Comparison of ENCODE assay signal across 8 mouse cellular contexts in genomic region chr2:94157051-94157450, GRCm38 (mm10). TPM values are rescaled to one million over a fixed set of nuclear protein-coding genes. Genes with fewer than 3 reads are reported as not detected.
DNase-seq lines count a peak whose midpoint lies in the region; ATAC-seq and TF ChIP-seq lines count a peak whose summit lies in the region.

No protein-coding gene starts in this region.

- peak overlapping the region; percentile 93 for H3K9ac ChIP-seq in heart, embryonic 14.5 days (ENCODE audit: low read length)
- peak overlapping the region; percentile 91 for H3K9ac ChIP-seq in forebrain, embryonic 14.5 days (ENCODE audit: low read length)
- H3K9ac ChIP-seq in liver, postnatal 0 days (replicated peaks), result peak overlapping the region; percentile 96

- H3K27ac ChIP-seq in heart, embryonic 14.5 days (replicated peaks in 1 of 2; ENCODE audit: control insufficient read depth in 1 of 2, insufficient read depth in 1 of 2, low read depth in 2 of 2, low read length in 2 of 2), result peak overlapping the region in 1 of 2 experiments; percentile 91; a peak in 2 of 4 replicates
- H3K27ac ChIP-seq in forebrain, embryonic 14.5 days (ENCODE audit: low read depth, low read length), result peak overlapping the region; percentile 87
- H3K27ac ChIP-seq in liver, postnatal 0 days (ENCODE audit: low read depth), result peak overlapping the region; percentile 91

- peak overlapping the region; percentile 86 to 93 for H3K4me3 ChIP-seq in heart, embryonic 14.5 days (ENCODE audit: control insufficient read depth in 1 of 2, insufficient read depth in 1 of 2, low read depth in 1 of 2, low read length in 2 of 2)
- H3K4me3 ChIP-seq in E14TG2a.4 (replicated peaks; ENCODE audit: low read length), result peak overlapping the region; percentile 97
- H3K4me3 ChIP-seq in forebrain, embryonic 14.5 days (ENCODE audit: low read depth, low read length), result peak overlapping the region; percentile 86
- H3K4me3 ChIP-seq in liver, postnatal 0 days (ENCODE audit: low read depth, low read length), result peak overlapping the region; percentile 95

- no peaks in the 10 kb centered on the region for H3K27me3 ChIP-seq in heart, embryonic 14.5 days (ENCODE audit: control insufficient read depth, insufficient read depth, low read length)
- peaks cover 2% of the 10 kb centered on the region; the same call in 1 of the 2 replicates for H3K27me3 ChIP-seq in E14TG2a.4 (ENCODE audit: insufficient read depth, low read length)
- H3K27me3 ChIP-seq in forebrain, embryonic 14.5 days (replicated peaks; ENCODE audit: control insufficient read depth, insufficient read depth, low read length), result no peaks in the 10 kb centered on the region
- no peaks in the 10 kb centered on the region for H3K27me3 ChIP-seq in liver, postnatal 0 days (ENCODE audit: insufficient read depth, low read length)

- H3K9me3 ChIP-seq in heart, embryonic 14.5 days (ENCODE audit: control insufficient read depth, low read length), result no peaks in the 10 kb centered on the region
- H3K9me3 ChIP-seq in E14TG2a.4 (ENCODE audit: low read length), result no peaks in the 10 kb centered on the region
- H3K9me3 ChIP-seq in forebrain, embryonic 14.5 days (replicated peaks; ENCODE audit: control insufficient read depth, low read length), result no peaks in the 10 kb centered on the region
- no peaks in the 10 kb centered on the region for H3K9me3 ChIP-seq in liver, postnatal 0 days (ENCODE audit: low read length)

- no peak for TF ChIP-seq EP300 in liver, postnatal 0 days (IDR thresholded peaks at IDR 0.05; ENCODE audit: low read depth)

- H3K4me1 ChIP-seq in heart, embryonic 14.5 days (ENCODE audit: control insufficient read depth in 2 of 2, insufficient read depth in 2 of 2, low read length in 2 of 2), result peaks cover 14 to 35% of the 10 kb centered on the region in 2 experiments
- H3K4me1 ChIP-seq in E14TG2a.4 (replicated peaks; ENCODE audit: low read depth, low read length), result peaks cover 56% of the 10 kb centered on the region
- H3K4me1 ChIP-seq in forebrain, embryonic 14.5 days (ENCODE audit: control insufficient read depth, insufficient read depth, low read length), result peaks cover 14% of the 10 kb centered on the region
- H3K4me1 ChIP-seq in liver, postnatal 0 days (ENCODE audit: insufficient read depth), result peaks cover 22% of the 10 kb centered on the region

- peak overlapping the region; percentile 63 for H3K4me2 ChIP-seq in heart, embryonic 14.5 days (ENCODE audit: low read length)
- peak overlapping the region; percentile 75 for H3K4me2 ChIP-seq in forebrain, embryonic 14.5 days (ENCODE audit: low read length)
- peak overlapping the region; percentile 93 for H3K4me2 ChIP-seq in liver, postnatal 0 days (ENCODE audit: low read depth, low read length)

- no peak for DNase-seq in heart, adult 18-20 months
- peak; percentile 8 for DNase-seq in forebrain, embryonic 14.5 days (ENCODE audit: low spot score)
- no peak for DNase-seq in liver, postnatal 0 days
- no peak for DNase-seq in left cerebral cortex, adult 8-10 months (ENCODE audit: low spot score in 2 of 2)
- DNase-seq in urinary bladder, postnatal 4 days (ENCODE audit: low spot score in 2 of 2), result no peak
- DNase-seq in B cell, adult 2 months, result no peak

- ATAC-seq in heart, embryonic 14.5 days (ENCODE audit: insufficient number of reproducible peaks, insufficient read depth, low FRiP score, low read depth), result no peak
- ATAC-seq in forebrain, embryonic 14.5 days, result no peak
- no peak for ATAC-seq in liver, postnatal 0 days

- no peaks in the 10 kb centered on the region for H3K36me3 ChIP-seq in heart, embryonic 14.5 days (ENCODE audit: control insufficient read depth, insufficient read depth, low read length)
- H3K36me3 ChIP-seq in E14TG2a.4 (ENCODE audit: insufficient read depth, low read length), result peaks cover 22% of the 10 kb centered on the region
- no peaks in the 10 kb centered on the region for H3K36me3 ChIP-seq in forebrain, embryonic 14.5 days (ENCODE audit: control insufficient read depth, insufficient read depth, low read length)
- no peaks in the 10 kb centered on the region for H3K36me3 ChIP-seq in liver, postnatal 0 days (replicated peaks; ENCODE audit: insufficient read depth, low read length)

- no peak for TF ChIP-seq CTCF in E14TG2a.4 (conservative IDR thresholded peaks at IDR 0.05; ENCODE audit: low read length)
- no peak for TF ChIP-seq CTCF in liver, postnatal 0 days (IDR thresholded peaks at IDR 0.05; ENCODE audit: low read depth)

- 2% methylated on average over 10 of the region's 10 CpGs for WGBS in heart, embryonic 14.5 days
- WGBS in forebrain, embryonic 14.5 days, result 1% methylated on average over 10 of the region's 10 CpGs
- WGBS in liver, postnatal 0 days (ENCODE audit: insufficient replicate concordance), result under 1% methylated on average over 10 of the region's 10 CpGs

RNA-seq across cellular contexts. Expression of gene Hsd17b12, which starts 0.7 kb away (rescaled TPM):
- polyA plus RNA-seq in heart, embryonic 14.5 days (2014; fragmentation: Nextera tagmentation; extraction: Ambion mirVana), result 57.5 and 61.5 TPM in 2 replicates
- 10 to 100 TPM; 20.8 to 29.6 TPM for total RNA-seq in heart, adult 18-20 months (2021)
- 129 and 143 TPM in 2 replicates for polyA plus RNA-seq in forebrain, embryonic 14.5 days (2014; fragmentation: Nextera tagmentation; extraction: Ambion mirVana)
- 61.8 and 70.1 TPM in 2 replicates for polyA plus RNA-seq in liver, postnatal 0 days (2015; fragmentation: Nextera tagmentation; extraction: Ambion mirVana)
- 10 to 100 TPM; 72.1 to 79.2 (median 75.7) TPM for total RNA-seq in left cerebral cortex, adult 8-10 months (2022)
